Mouse (Mus musculus) cortical plate, adult 2 months (tissue): Measurements from ENCODE around the gene Tas2r129. TPM values are rescaled to one million over a fixed set of nuclear protein-coding genes. Genes with fewer than 3 reads are reported as not detected.
"Not testable (repeated sequence)": the region's sequence is repeated elsewhere in the genome, so short reads cannot be mapped to it uniquely, and the experiment has no call there.

Source experiments
- H3K27ac ChIP-seq: fragments of 200-500 bp; 2 replicates; pipeline ENCODE4 v1.5.1; 2012; ENCODE audit warnings: low read length, control low read depth, inconsistent platforms; ENCODE audit not compliant: insufficient read depth
- H3K4me1 ChIP-seq: fragments of 200-500 bp; 2 replicates; pipeline ENCODE4 v1.6.1; 2011; ENCODE audit warnings: low read length; ENCODE audit not compliant: control insufficient read depth, insufficient read depth
- H3K4me3 ChIP-seq: fragments of 200-500 bp; 2 replicates; pipeline ENCODE4 v1.5.1; 2011; ENCODE audit warnings: mild to moderate bottlenecking, low read length, control low read depth; ENCODE audit not compliant: insufficient read depth
- CTCF ChIP-seq: fragments of 200-500 bp; IDR thresholded peaks from 2 replicates; pipeline ENCODE4 v1.5.1; 2011; ENCODE audit warnings: mild to moderate bottlenecking, control low read depth, low read length; ENCODE audit not compliant: insufficient read depth; ENCODE audit errors: extremely low read depth
- POLR2A ChIP-seq: fragments of 200-500 bp; IDR thresholded peaks from 2 replicates; pipeline ENCODE4 v1.6.1; 2011; ENCODE audit warnings: mild to moderate bottlenecking, low read length, control low read depth; ENCODE audit not compliant: insufficient read depth; ENCODE audit errors: extremely low read depth
- polyA plus RNA-seq: library from polyadenylated mRNA; depleted of rRNA; stranded (reverse); fragments of >200 nt; gene quantifications from 2 replicates; pipeline ENCODE4 v1.2.3, GENCODE M21; 2012; rRNA removed

The Tas2r129 gene
- polyA plus RNA-seq, result not detected in 2 replicates

GRCm38 (mm10) chr6:132950802-132951201, at the start of gene Tas2r129:
TSS of gene Tas2r129 (plus strand) at chr6:132951102.
- H3K4me3 ChIP-seq, result no peak within 1 kb of the TSS
- TF ChIP-seq POLR2A (no peak), CTCF (no peak)

DNA sequence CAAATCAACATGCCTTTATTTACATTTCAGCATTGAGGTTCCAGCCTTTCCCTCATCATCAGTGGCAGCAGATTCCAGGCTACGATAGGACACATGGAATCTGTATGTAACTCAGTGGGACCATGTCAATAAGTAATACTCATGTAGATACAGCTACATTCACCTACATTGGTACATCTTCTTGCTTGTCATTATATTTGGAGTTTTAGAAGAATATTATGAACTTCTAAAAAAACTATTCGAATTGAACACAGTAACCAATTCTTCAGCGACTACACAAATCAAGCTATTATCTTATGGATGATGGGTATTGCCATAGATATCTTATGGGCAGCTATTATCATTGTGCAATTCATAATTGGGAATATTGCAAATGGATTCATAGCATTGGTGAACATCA, 41.6 kb upstream of the Tas2r129 start, which contains the start of gene Tas2r125:
TSS of gene Tas2r125 (plus strand) at position 301 of the 400 bp plus-strand sequence.
- Histone ChIP-seq H3K4me1 (no peaks in the 10 kb centered on the region), H3K27ac (no peak within 1 kb of the TSS), H3K4me3 (no peak within 1 kb of the TSS)
- no peak for TF ChIP-seq CTCF
- no peak for TF ChIP-seq POLR2A

More at GRCm38 (mm10) chr6:132950802-132951201, at the start of gene Tas2r129:
- Histone ChIP-seq H3K27ac (no peak within 1 kb of the TSS), H3K4me1 (no peaks in the 10 kb centered on the region)

- not testable (repeated sequence) for H3K4me1 ChIP-seq, H3K4me3 ChIP-seq, H3K27ac ChIP-seq
Measured at GRCm38 (mm10) chr6:132941376-132941775, 9.5 kb upstream of the Tas2r129 start.

DNA sequence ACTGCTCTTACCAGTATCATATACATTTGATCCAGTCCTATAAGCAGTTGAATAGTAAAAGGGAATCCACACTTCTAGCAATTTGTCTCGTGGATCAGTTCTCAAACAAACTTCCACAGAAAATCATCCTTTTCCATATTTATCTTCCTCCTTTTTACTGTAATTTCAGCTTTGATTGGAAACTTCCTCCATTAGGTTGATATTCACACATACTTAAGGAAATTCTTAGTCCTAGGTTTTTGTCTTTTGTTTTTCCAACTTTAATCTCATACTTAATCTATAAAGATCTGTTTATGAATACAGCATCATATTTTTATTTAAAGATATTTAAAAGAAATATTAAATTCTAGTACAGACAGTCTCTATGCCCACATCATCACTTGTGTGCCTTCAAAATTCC, 6.9 kb downstream of the Tas2r129 start, which contains the start of gene Tas2r131:
TSS of gene Tas2r131 (minus strand) at position 101 of the 400 bp plus-strand sequence.
- H3K4me1 ChIP-seq, result no peaks in the 10 kb centered on the region
- TF ChIP-seq POLR2A, result no peak
- no peak for TF ChIP-seq CTCF
- no peak within 1 kb of the TSS for H3K27ac ChIP-seq
- H3K4me3 ChIP-seq, result no peak within 1 kb of the TSS

- Histone ChIP-seq H3K4me3 (no peak within 1 kb of the TSS), H3K4me1 (no peaks in the 10 kb centered on the region), H3K27ac (no peak within 1 kb of the TSS)
- TF ChIP-seq CTCF, result no peak
- TF ChIP-seq POLR2A, result no peak
Measured at GRCm38 (mm10) chr6:132980865-132981264, 30.0 kb downstream of the Tas2r129 start, which contains the start of gene Tas2r109. TSS of gene Tas2r109 (minus strand) at chr6:132980965.

Other genes starting within 250 kb of the Tas2r129 start
- not detected in 2 replicates for gene Tas2r122, start 239.2 kb upstream of the Tas2r129 start, polyA plus RNA-seq
- gene Tas2r115, start 213.1 kb upstream of the Tas2r129 start, polyA plus RNA-seq, result not detected in 2 replicates
- gene Tas2r124, start 196.4 kb upstream of the Tas2r129 start, polyA plus RNA-seq, result not detected in 2 replicates
- not detected in 2 replicates for gene Tas2r102, start 189.0 kb upstream of the Tas2r129 start, polyA plus RNA-seq
- not detected in 2 replicates for gene Tas2r136, start 172.9 kb upstream of the Tas2r129 start, polyA plus RNA-seq
- gene Tas2r117, start 148.3 kb upstream of the Tas2r129 start, polyA plus RNA-seq, result not detected in 2 replicates
- gene Tas2r123, start 104.0 kb upstream of the Tas2r129 start, polyA plus RNA-seq, result not detected in 2 replicates
- not detected in 2 replicates for gene Tas2r116, start 95.7 kb upstream of the Tas2r129 start, polyA plus RNA-seq
- gene Tas2r110, start 83.1 kb upstream of the Tas2r129 start, polyA plus RNA-seq, result not detected in 2 replicates
- gene Tas2r113, start 58.1 kb upstream of the Tas2r129 start, polyA plus RNA-seq, result not detected in 2 replicates
- not detected in 2 replicates for gene Tas2r125, start 41.5 kb upstream of the Tas2r129 start, polyA plus RNA-seq
- not detected in 2 replicates for gene Tas2r131, start 6.8 kb downstream of the Tas2r129 start, polyA plus RNA-seq
- not detected in 2 replicates for gene Tas2r109, start 29.9 kb downstream of the Tas2r129 start, polyA plus RNA-seq
- gene Tas2r103, start 86.0 kb downstream of the Tas2r129 start, polyA plus RNA-seq, result not detected in 2 replicates
- not detected in 2 replicates for gene Tas2r140, start 104.7 kb downstream of the Tas2r129 start, polyA plus RNA-seq
- 69.9 and 71.0 TPM in 2 replicates for gene Smim10l1, start 153.8 kb downstream of the Tas2r129 start, polyA plus RNA-seq